Mouse (Mus musculus) liver (tissue): ENCODE data around the gene Vsig10l.

Source experiments
- DNase-seq: peaks from one replicate; pipeline ENCODE4 v3.0.0-alpha.2; 2020; ENCODE audit warnings: mixed read lengths

The Vsig10l gene

DNA sequence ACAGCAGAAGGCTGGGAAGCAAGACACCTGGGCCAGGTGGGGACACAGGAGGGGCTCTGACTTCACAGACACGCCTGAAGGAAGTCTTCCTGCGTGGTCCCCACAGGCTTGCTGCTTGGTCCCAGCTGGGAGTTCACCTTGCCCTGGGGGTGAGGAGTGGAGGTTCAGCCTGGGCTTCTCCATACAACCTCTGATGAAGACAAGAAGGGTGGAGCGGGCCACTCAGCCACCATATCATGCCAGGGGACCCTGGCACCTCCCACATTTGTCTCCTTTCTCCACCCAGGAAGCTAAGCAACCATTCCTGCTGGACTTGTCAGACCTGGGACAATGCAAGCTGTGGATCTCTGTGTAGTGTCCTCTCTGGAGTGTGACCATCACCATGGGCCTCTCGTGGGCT, at the start of gene Vsig10l:
Vsig10l (plus strand) TSS at position 301 of the 400 bp plus-strand sequence.
- DNase-seq: no peak

DNA sequence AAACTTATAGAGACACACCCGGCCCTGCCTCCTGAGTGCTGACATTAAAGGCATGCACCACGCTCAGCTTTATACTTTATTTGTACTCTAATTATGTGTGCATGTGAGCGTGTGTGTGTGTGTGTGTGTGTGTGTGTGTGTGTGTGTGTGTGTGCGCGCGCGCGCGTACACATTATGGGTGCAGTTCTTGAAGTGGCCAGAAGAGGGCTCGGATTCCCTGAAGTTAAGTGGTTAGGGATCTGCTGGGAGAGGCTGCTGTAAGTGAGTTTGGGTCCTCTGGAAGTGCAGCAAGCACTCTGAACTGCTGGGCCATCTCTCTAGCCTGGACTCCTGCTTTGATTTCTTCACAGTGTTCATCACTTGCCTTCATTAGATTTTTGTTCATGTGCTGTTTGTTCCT, 45.7 kb upstream of the Vsig10l start:
- no peak for DNase-seq

DNA sequence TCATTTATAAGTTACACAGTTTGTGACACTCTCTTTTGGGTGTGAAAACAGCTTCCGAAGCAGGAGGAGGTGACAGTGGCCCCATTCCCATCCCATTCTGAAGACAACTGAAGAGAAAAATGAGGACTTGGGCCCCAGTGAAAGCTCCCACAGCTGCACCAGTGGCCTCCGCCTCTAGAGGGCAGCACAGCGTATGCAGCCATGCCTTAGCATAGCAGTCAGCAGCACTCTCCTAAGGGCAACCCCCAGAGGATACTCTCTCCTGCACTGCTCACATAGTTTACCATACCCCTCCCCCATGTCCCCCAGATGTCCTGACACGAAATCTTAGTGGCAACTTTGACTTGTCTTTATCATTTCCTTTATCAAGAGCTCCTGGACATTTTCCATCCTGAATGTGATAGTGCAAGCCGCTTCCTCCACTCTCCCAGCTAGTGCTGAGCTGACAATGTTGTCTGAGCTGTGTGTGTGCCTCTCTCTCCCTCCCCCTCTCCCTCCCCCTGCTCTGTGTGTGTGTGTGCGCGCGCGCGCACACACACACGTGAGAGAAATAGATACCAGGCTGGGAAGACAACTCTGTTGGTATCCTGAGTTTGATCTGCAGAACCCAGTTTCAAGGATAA, 39.8 kb upstream of the Vsig10l start:
- DNase-seq: peak; percentile 80

DNA sequence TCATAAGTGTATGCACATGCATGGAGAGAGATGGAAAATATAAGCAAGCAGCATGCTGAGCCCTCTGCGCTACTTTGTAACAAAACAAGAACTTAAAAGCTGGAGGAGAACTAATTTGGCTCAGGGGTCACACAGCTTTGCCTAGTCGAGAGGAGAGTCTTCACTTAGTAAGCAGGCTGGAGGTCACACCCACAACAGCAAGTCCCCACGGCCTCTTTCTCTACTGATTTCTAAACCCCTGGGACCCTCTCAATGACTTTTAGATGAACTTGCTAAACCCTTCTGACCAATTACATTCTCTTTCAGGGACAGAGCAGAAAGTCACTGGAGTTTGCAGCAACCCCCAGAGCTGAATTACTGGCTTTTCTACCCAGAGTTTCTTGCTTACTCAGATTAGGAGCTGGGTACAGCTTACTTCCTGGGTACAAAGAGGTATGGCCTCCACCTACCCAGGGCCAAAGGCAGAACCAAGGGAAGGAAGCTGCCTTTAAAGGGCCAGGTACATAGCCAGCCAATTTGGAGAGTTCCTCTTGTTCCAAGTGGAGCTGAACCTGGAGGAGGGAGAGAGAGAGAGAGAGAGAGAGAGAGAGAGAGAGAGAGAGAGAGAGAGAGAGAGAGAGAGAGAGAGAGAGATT, 38.8 kb upstream of the Vsig10l start:
- no peak for DNase-seq

DNA sequence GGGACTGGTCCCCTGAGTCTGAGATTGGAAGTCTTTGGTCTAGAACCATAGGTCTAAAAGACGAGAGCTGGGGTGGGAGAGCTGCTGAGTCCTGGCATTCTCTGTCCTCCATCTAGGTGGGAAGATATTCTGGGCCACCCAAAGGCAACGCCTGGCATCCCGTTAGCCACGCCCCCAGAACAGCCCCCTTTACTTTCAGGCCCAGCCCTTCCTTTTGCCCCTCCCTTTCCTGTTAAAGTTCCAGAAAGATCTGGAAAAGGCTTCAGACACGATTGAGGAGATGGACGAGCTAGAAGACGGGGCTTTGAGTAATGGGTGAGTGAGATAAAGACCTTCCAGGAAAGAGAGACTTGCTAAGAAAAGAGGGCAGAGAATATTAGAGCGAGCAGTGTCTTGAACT, 35.5 kb upstream of the Vsig10l start, which contains the start of gene Lim2:
Lim2 (plus strand) TSS at position 265 of the 400 bp plus-strand sequence.
- no peak for DNase-seq

DNA sequence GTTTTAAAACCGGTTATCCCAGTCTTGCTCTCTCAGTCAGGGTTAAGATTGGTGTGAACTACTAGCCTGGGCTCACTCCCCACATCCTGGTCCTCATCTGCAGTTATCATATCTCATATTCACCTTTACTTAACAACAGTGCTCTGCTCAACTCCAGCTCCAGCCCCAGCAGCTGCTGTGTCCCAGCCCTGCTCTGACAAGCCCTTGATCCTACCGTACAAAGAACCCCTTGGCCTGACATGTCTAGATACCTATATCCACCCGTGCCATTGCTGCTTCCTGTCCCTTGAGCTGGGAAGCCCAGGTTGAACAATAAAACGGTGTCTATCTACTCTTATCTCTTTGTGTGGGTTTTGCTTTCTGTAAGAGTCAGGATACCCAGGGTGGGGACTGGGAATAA, 33.5 kb upstream of the Vsig10l start:
- DNase-seq: no peak

DNA sequence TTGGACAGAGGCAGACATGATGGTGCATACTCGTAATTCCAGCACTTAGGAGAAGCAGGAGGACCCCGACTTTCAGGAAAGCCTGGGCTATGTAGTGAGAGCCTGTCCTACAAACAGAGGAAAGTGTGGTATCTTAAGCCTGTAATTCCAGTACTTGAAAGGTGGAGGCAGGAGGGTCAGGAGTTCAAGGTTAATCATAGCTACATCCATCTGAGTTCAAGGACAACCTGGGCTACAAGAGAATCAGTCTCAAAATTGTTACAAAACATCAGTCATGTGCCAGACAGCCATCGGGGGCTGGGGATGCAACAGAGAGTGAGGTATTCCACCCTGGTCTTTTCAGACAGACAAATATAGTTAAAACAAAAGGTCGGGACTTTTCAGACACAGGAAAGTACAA, 30.1 kb upstream of the Vsig10l start:
- DNase-seq: no peak

DNA sequence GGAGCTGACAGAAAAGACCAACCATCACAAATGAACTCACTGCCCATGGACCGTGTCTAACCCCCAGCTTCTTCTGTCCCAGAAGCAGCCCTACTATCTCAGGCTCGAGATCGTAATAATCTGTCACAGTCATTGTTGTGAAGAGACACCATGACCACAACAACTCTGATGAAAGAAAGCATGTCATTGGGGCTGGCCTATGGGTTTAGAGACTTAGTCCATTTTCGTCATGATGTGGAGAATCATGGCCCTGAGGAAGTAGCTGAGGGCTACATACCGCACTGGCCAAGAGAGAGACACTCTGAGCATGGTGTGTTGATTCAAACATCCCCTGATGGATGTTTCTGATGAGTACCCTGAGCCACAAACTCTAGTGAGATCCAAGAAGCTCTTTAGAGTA, 28.3 kb upstream of the Vsig10l start:
- DNase-seq: no peak

DNA sequence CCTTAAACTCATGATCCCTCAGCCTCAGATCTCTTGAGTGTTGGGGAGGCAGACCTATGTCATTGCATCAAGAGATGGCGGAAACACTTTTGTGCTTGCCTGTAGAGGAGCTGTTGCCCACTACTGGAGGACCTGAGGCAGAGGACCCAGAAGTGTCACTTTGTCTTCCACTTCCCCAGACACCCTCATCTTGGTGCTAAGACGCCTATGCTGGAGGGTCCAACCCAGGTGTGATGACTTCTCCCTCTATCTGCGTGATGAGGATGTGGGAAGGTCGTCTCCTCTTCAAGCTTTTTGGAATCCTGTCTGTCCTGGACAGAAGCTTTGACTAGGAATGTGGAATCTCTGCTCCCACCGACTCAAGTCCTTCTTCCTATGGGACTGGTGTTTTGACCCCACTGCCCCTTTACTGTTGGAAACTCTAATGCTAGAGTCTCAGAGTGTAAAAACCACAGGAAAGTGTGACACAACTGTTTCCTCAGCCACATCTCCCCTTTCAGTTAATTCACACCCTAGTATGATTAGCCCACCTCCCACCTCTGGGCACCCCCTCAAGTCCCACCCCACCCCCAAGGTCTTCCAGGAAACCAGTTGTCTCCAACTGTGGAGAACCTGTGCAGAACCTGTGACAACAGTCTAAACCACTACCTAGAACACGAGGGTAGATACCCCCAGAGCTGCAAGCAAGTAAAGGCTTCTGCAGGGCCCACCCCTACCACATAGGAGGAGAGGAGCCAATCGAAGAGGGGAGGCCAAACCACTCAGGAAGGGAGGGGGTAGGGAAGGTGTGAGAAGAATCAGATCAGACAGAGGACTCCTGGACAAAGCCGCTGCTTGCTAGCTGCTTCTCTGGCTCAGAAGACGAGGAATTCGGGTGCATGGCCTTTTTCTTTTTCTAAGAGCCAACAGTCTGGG, 26.4 kb upstream of the Vsig10l start, which contains the start of gene Nkg7:
Nkg7 (plus strand) TSS at position 733 of the 915 bp plus-strand sequence.
- DNase-seq: no peak

DNA sequence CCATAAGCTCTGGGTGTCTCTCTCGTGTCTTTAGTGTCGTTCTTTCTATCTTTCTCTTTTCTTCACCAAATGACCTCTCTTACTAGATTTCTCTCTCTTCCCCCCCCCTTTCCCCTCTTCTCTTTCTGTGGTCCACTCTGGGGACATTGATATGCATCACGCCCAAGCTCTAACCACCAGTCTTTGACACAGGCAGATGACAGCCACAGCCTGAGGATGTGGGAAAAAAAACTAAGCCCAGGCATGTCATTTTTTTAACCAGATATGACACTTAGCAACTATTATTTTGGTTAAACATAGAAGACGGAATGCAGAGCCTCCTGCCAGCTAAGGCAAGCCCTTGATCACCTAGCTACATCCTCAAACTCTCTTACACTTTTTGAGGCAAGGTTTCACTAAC, 24.3 kb upstream of the Vsig10l start:
- DNase-seq: no peak

DNA sequence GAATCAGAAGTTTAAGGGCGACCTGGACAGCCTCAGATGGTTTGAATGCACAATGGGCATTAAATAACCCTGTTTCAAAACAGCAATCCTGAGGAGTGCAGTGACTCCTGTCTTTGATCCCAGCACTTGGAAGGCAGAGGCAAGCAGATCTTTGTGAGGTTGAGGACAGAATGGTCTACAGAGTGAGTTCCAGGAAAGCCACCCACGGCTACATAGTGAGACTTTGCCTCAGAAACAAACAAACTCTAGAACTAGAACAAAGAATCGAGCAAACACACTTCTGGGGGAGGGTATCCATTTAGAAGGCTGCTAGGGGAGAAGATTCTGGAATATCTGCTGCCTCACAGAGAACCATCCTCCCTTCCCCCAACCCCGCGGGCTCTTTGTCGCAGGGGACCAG, 22.5 kb upstream of the Vsig10l start, which contains the start of gene Cldnd2:
Cldnd2 (plus strand) TSS at position 301 of the 400 bp plus-strand sequence.
- DNase-seq: no peak

DNA sequence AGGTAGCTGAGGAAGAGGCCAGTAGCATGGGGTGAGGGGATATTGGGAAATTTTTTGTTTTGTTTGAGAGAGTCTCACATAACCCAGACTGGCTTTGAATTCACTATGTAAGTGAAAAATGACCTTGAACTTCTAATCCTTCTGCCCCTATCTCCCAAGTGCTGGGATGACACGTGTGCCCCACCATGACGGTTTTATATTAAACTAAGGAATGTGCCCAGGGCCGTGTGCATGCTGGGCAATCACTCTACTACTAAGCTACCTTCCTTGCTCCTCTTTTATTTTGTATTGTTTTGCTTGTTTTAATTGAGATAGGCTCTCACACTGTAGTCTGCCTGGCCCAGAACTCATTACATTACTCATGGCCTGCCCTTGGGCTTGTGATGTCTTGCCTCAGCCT, 21.9 kb upstream of the Vsig10l start:
- DNase-seq: no peak

DNA sequence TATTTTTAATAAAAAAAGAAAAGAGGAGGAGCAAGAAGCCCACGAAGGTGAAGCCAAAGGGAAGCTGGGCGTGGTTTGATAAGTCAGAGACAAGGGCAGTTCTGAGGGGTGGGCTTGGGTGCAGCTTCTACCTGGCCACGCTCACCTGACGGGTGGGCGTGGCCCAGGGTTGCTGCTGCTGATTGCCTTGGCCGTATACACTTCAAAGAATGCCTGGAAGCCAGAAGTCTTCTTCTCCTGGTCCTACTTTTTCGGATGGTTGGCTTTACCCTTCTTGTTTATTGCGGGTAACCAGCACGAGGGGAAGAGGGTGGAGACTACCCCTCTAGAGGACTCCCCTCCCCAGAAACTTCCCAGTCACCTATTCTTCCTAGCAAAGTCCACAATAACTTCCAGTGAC, 20.3 kb upstream of the Vsig10l start:
- no peak for DNase-seq

DNA sequence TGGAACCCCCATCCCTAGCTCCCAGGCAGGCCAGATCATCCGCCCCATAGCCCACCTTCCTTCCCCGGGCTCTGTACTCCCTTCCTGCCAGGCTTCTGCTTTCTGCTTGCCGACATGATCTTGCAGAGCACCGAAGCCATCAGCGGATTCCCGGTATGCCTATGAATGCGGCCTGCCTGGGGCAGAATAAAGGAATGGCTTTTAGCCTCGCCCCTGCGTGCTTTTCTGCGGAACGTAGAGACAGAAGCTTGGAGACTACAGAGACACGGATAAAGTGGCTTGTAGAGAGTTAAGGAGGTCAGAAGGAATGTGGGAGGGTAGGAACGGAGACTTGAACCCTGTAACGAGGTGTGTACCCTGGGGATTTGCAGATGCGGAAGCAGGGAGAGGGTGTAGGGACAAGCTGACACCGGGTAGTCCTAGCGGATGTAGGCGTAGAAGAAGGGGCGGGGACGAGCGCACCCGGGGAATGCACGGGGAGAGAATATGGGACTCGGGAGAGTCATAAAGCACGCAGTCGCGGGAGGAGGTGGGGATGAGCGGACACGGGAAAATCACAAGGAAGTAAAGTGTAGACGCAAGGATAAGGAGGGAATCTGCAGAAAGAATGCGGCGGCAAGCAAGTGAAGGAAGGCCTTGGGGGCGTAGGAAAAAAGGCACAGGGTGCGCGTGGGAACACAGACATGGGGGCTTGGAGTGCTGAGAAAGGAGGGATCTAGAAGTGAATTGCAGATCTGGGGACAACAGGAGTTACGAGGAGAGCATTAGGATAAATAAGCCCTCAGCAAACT, 19.6 kb upstream of the Vsig10l start:
- peak; percentile 80 for DNase-seq

DNA sequence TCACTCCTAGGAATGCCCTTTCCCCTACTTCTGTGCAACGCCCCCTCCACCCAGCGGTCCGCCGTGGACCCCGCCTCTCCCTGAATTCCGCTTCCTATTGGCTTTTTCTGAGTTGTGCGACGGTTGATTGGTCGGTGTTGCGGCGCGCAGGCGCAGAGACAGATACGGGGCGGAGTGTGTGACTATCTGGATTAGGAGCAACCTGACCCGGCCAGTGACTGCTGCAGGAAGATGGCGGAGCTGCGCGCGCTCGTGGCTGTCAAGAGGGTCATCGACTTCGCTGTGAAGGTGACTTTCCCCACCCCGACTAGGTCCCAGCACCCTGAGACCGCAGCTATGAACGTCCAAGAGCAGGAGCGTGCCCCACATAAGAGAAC, 19.0 kb upstream of the Vsig10l start, which contains the start of the genes Etfb and Gm45233:
Etfb (plus strand) TSS at position 167 of the 377 bp plus-strand sequence.
Gm45233 (plus strand) TSS at position 212 of the 377 bp plus-strand sequence.
- DNase-seq: peak; percentile 95

DNA sequence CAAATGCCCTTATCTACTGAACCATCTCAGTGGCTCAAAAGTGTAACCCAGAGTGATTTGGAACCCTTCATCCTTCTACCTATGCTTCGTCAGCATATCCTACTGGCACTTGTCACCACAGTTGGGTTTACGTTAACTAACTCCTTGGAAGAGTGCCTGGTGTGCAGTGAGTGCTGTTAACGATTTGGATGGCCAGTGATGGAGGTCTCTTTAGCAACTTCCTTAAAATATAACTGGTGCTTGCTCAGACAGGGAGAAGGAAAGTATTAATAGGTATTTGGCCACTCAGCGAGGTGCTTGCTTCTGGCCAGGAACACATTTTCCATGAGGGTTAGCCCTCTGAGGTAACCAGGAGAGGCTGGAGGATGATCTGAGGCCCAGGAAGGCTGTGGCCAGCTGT, 15.2 kb upstream of the Vsig10l start:
- no peak for DNase-seq

DNA sequence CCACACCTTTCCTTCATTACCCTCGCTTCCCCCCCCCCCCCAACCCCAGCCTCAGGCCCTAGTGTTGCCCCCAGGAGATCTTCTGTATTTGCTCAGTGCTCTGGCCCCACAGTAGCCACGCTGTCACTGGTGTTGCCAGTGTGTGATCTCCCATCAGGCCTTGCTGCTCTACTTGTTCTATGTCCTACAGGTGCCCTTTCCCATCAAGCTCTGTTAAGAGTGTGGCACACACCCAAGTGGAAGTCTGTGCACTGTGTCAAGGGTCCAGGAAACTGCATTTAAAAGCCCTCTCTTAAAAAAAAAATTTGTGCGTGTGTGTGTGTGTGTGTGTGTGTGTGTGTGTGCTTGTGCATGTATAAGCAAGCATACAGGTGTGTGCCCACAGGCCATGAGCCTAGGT, 14.7 kb upstream of the Vsig10l start:
- DNase-seq: no peak

DNA sequence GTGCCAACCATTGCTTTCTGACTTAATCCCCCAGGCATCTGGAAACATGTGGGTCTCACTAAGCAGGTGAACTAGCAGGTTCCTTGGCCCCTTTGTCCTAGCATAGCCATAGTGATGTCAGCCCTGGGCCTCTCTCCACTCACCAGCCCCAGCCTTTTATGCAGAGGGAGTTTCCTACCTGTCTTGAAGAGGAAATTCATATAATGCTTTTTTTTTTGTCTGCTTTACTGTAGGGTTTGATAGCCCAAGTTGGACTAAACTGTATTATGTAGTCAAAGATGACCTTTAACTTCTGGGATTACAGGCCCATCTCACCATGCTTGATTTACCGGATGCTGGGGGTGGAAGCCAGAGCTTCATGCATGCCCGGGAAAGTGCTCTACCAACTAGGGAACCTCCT, 13.1 kb upstream of the Vsig10l start:
- no peak for DNase-seq

DNA sequence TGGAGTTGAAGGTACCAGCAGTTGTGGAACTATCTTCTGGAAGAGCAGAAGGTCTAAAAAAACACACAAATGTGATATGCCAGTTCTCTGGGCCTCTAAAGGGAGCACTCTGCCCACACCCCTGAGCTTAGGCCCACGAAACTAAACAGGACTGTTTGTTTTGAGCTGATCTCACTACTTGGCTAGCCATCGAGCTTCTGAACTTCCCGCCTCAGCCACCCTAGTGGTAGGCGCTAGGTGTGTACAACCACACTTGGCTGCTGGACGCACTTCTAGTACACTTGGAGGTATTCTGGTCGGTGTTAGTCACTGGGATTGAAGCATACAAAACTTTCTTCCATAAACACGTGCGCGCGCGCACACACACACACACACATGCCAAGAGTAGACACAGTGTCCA, 11.2 kb upstream of the Vsig10l start:
- DNase-seq: no peak

DNA sequence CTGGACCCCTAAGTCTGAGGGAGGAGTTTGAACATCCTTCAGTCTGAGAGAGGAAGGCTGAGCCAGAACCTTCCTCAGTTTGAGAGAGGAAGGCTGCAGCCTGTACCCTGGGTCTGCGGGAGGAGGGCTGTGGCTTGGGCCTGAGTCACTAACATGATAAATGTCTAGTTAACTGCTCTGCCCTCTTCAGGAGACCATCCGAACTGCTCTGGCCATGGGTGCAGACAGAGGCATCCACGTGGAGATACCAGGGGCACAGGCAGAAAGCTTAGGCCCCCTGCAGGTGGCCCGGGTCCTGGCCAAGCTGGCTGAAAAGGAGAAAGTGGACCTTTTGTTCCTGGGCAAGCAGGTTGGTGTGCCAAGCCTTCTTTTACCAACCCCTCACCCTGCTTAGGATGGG, 10.3 kb upstream of the Vsig10l start:
- DNase-seq: peak; percentile 35

DNA sequence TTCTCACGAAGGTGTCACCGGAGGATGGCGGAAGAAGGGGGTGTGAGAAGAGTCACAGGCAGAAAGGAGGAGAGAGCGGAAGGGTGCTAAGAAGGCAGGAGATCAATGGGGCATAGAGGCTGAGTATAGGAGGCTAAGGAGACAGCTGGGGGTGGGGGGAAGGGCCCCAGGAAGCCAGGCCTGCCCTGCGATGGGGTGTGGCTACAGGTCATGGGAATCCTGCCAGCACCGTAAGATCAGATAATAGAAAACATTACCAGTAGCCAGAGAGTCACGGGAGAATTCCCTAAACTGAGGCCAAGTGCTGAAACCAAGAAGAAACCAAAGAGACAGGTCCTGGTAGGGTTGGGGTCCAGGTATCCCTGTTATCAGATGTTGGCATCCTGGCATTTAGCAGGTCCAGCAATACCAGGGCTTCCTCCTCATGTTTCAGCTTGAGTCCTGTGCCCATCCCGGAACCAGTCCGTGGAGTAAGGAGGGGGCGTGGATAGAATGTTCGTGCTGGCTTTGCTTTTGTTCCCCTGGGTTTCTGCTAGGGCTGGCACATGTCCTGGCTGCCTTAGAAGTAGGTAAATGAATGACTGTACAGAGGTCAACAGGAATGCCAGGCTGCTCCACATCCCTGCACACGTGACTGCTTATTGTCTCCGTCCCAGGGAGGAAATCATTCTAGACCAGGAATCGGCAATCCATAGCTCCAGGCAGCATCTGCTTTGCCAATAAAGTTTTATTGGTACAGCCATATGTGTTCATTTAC, 9.2 kb upstream of the Vsig10l start:
- DNase-seq: no peak

DNA sequence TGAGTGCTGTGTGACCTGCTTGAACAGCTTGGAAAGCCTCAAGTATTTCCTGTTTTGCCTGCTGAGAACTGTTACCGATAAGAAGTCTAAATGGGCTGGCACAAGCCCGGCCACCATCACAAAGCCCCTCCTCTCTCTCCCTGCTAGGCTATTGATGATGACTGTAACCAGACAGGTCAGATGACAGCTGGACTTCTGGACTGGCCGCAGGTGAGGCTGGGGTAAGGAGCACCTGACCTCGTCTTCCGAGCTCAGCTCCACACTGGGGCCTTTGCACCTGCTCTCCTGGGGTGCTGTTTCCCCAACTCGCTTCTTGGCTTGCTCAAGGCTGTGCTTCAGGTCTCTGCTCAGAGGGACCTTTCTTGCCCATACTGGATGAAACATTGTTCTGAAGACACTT, 8.6 kb upstream of the Vsig10l start:
- DNase-seq: no peak
